Comparison of ENCODE assay signal across 9 mouse cellular contexts in the genomic region with DNA sequence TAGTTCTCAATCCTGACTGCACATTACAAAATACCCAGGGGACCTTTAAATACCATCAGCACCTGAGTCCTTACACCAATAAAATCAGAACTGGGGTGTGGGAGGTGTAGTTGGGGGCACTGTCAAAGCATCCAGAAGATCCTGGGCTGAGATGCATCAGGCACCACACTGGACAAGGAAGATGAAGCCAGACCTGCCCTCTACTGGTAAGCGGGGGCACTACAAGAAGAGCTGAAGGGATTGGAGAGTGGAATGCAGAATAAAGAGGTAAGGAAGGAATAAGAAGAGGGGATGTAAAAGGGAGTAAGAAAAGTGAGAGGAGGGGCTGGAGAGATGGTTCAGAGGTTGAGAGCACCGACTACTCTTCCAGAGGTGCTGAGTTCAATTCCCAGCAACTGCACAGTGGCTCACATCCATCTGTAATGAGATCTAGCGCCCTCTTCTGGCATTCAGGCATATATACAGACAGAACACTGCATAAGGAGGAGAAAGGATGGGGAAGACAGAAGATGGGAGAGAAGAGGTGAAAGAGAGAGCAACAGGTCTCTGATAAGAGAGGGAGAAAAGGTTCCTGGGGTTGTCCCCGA.
DNase-seq lines count a peak whose midpoint lies in the region; ATAC-seq and TF ChIP-seq lines count a peak whose summit lies in the region.
"Had no signal": no experiment of that assay in that cellular context is flagged by ENCODE, and none has a peak within 500 bp of the region (broad histone marks: within the 10 kb centered on the region; RNA-seq: fewer than 3 reads in every experiment).

No protein-coding gene starts in this region.

- 38% methylated on average over 4 of the region's 4 CpGs for WGBS in hindbrain, embryonic 11.5 days
- 20% methylated on average over 4 of the region's 4 CpGs for WGBS in liver, embryonic 13.5 days (ENCODE audit: insufficient replicate concordance)
- 40% methylated on average over 4 of the region's 4 CpGs for WGBS in olfactory bulb, adult 2 months

- no peak overlapping the region for H3K4me2 ChIP-seq in hindbrain, embryonic 11.5 days (replicated peaks; ENCODE audit: low read depth, low read length)
- H3K4me2 ChIP-seq in liver, embryonic 13.5 days: no peak overlapping the region

- no peaks in the 10 kb centered on the region for H3K9me3 ChIP-seq in hindbrain, embryonic 11.5 days (ENCODE audit: control insufficient read depth, low read length)
- H3K9me3 ChIP-seq in liver, embryonic 13.5 days (replicated peaks): no peaks in the 10 kb centered on the region

- TF ChIP-seq POLR2A in olfactory bulb, adult 2 months (IDR thresholded peaks at IDR 0.05; ENCODE audit: insufficient read depth, low read depth, low read length): no peak

- peak; percentile 15; the same call in 1 of the 2 replicates for TF ChIP-seq CTCF in olfactory bulb, adult 2 months (IDR thresholded peaks at IDR 0.05; ENCODE audit: insufficient read depth, low read depth, low read length)

- no peak overlapping the region for H3K27ac ChIP-seq in hindbrain, embryonic 11.5 days (ENCODE audit: low read depth, low read length)
- H3K27ac ChIP-seq in liver, embryonic 13.5 days: no peak overlapping the region
- no peak overlapping the region for H3K27ac ChIP-seq in olfactory bulb, adult 2 months (ENCODE audit: insufficient read depth, low read depth, low read length)

- H3K27me3 ChIP-seq in hindbrain, embryonic 11.5 days (ENCODE audit: control insufficient read depth, insufficient read depth, low read length): no peaks in the 10 kb centered on the region
- H3K27me3 ChIP-seq in liver, embryonic 13.5 days: no peaks in the 10 kb centered on the region

- peak; percentile 47 to 80 for DNase-seq in layer of hippocampus, adult 18-20 months (ENCODE audit: low spot score in 2 of 2)
- DNase-seq in layer of hippocampus, adult 9-10 months (ENCODE audit: low spot score): no peak
- DNase-seq in NIH3T3 (ENCODE audit: low read depth): peak; percentile 69
- peak; percentile 83 to 87 for DNase-seq in cerebellum, postnatal 25 days
- peak; percentile 79 for DNase-seq in hindbrain, embryonic 11.5 days (ENCODE audit: low spot score)
- peak; percentile 6 for DNase-seq in liver, embryonic 13.5 days
- no peak for DNase-seq in T-cell, adult 2 months (ENCODE audit: low spot score)

- peaks cover 3% of the 10 kb centered on the region; the same call in 1 of the 2 replicates for H3K36me3 ChIP-seq in hindbrain, embryonic 11.5 days (ENCODE audit: control insufficient read depth, insufficient read depth, low read length)
- no peaks in the 10 kb centered on the region for H3K36me3 ChIP-seq in liver, embryonic 13.5 days

- ATAC-seq in hindbrain, embryonic 11.5 days (ENCODE audit: low FRiP score): no peak
- no peak for ATAC-seq in liver, embryonic 13.5 days (ENCODE audit: low read depth)

- H3K9ac ChIP-seq in hindbrain, embryonic 11.5 days (ENCODE audit: low read depth, low read length): no peak overlapping the region
- H3K9ac ChIP-seq in liver, embryonic 13.5 days: no peak overlapping the region

- no peaks in the 10 kb centered on the region for H3K4me1 ChIP-seq in hindbrain, embryonic 11.5 days (replicated peaks; ENCODE audit: control insufficient read depth, insufficient read depth, low read length)
- H3K4me1 ChIP-seq in liver, embryonic 13.5 days (replicated peaks): no peaks in the 10 kb centered on the region
- no peaks in the 10 kb centered on the region for H3K4me1 ChIP-seq in olfactory bulb, adult 2 months (ENCODE audit: control insufficient read depth, insufficient read depth, low read length)

- H3K4me3 ChIP-seq in hindbrain, embryonic 11.5 days (ENCODE audit: low read depth, low read length): no peak overlapping the region
- H3K4me3 ChIP-seq in liver, embryonic 13.5 days (replicated peaks): no peak overlapping the region
- no peak overlapping the region for H3K4me3 ChIP-seq in olfactory bulb, adult 2 months (ENCODE audit: insufficient read depth, low read depth, low read length)
- H3K4me3 ChIP-seq: myocyte had no signal

Comparison
In these comparisons a context has a peak if more than half of its experiments do, and no peak if none do; other contexts are left out.
1. DNase-seq: peak in layer of hippocampus, adult 18-20 months (2 of 2), NIH3T3 (single experiment), cerebellum, postnatal 25 days (2 of 2), hindbrain, embryonic 11.5 days (single experiment) and liver, embryonic 13.5 days (single experiment); none in layer of hippocampus, adult 9-10 months (single experiment) and T-cell, adult 2 months (single experiment).